Mouse (Mus musculus): ENCODE results near the gene Clcnkb. TPM values are rescaled to one million over a fixed set of nuclear protein-coding genes. Genes with fewer than 3 reads are reported as not detected.
A peak's percentile ranks its signal among the peaks of the same experiment; 100 is the strongest.

Gene Clcnkb
- polyA plus RNA-seq, 1 experiment = 0.50 TPM

- no peak for DNase-seq (ENCODE audit: extremely low spot score in 1 of 2, low spot score in 1 of 2)
Observed at GRCm38 (mm10) chr4:141439083-141439803, 23.4 kb upstream of the Clcnkb start.

GRCm38 (mm10) chr4:141435974-141436373, 20.2 kb upstream of the Clcnkb start, which contains the start of gene Srarp:
Gene Srarp (minus strand): TSS chr4:141436105.
- DNase-seq (ENCODE audit: extremely low spot score in 1 of 2, low spot score in 1 of 2) = no peak

GRCm38 (mm10) chr4:141433191-141433590, 17.4 kb upstream of the Clcnkb start:
- DNase-seq (ENCODE audit: extremely low spot score in 1 of 2, low spot score in 1 of 2) = no peak

- no peak for DNase-seq (ENCODE audit: extremely low spot score in 1 of 2, low spot score in 1 of 2)
Observed at GRCm38 (mm10) chr4:141432666-141433065, 16.9 kb upstream of the Clcnkb start.

GRCm38 (mm10) chr4:141430997-141431396, 15.2 kb upstream of the Clcnkb start:
- DNase-seq (ENCODE audit: extremely low spot score in 1 of 2, low spot score in 1 of 2) = peak in 1 of 2 experiments; percentile 85

- DNase-seq (ENCODE audit: extremely low spot score in 1 of 2, low spot score in 1 of 2) = peak in 1 of 2 experiments; percentile 47
Observed at GRCm38 (mm10) chr4:141429847-141430246, 14.0 kb upstream of the Clcnkb start.

- no peak for DNase-seq (ENCODE audit: extremely low spot score in 1 of 2, low spot score in 1 of 2)
Observed at GRCm38 (mm10) chr4:141429381-141429780, 13.6 kb upstream of the Clcnkb start.

- no peak for DNase-seq (ENCODE audit: extremely low spot score in 1 of 2, low spot score in 1 of 2)
Observed at GRCm38 (mm10) chr4:141427921-141428320, 12.1 kb upstream of the Clcnkb start.

- no peak for DNase-seq (ENCODE audit: extremely low spot score in 1 of 2, low spot score in 1 of 2)
Observed at GRCm38 (mm10) chr4:141426796-141427745, 11.3 kb upstream of the Clcnkb start.

GRCm38 (mm10) chr4:141425484-141426479, 10.0 kb upstream of the Clcnkb start:
- peak; percentile 72 to 84 for DNase-seq (ENCODE audit: extremely low spot score in 1 of 2, low spot score in 1 of 2)

- DNase-seq (ENCODE audit: extremely low spot score in 1 of 2, low spot score in 1 of 2) = no peak
Observed at GRCm38 (mm10) chr4:141423691-141424431, 8.0 kb upstream of the Clcnkb start.

- no peak for DNase-seq (ENCODE audit: extremely low spot score in 1 of 2, low spot score in 1 of 2)
Observed at GRCm38 (mm10) chr4:141423288-141423687, 7.5 kb upstream of the Clcnkb start.

GRCm38 (mm10) chr4:141422841-141423240, 7.0 kb upstream of the Clcnkb start:
- DNase-seq (ENCODE audit: extremely low spot score in 1 of 2, low spot score in 1 of 2) = no peak

- no peak for DNase-seq (ENCODE audit: extremely low spot score in 1 of 2, low spot score in 1 of 2)
Observed at GRCm38 (mm10) chr4:141421423-141421822, 5.6 kb upstream of the Clcnkb start.

- no peak for DNase-seq (ENCODE audit: extremely low spot score in 1 of 2, low spot score in 1 of 2)
Observed at GRCm38 (mm10) chr4:141420886-141421285, 5.1 kb upstream of the Clcnkb start.

GRCm38 (mm10) chr4:141420192-141420829, 4.5 kb upstream of the Clcnkb start, which contains the start of gene Hspb7:
Gene Hspb7 (plus strand): TSS chr4:141420779.
- peak in 1 of 2 experiments; percentile 32 for DNase-seq (ENCODE audit: extremely low spot score in 1 of 2, low spot score in 1 of 2)

GRCm38 (mm10) chr4:141419398-141420191, 3.8 kb upstream of the Clcnkb start:
- peak in 1 of 2 experiments; percentile 47 for DNase-seq (ENCODE audit: extremely low spot score in 1 of 2, low spot score in 1 of 2)

- DNase-seq (ENCODE audit: extremely low spot score in 1 of 2, low spot score in 1 of 2) = no peak
Observed at GRCm38 (mm10) chr4:141411430-141411992, 4.3 kb downstream of the Clcnkb start.

Measured in frontal cortex, adult 2 months (tissue).